20 mouse cellular contexts compared by ENCODE assay signal in genomic region chr12:106377761-106378160, GRCm38 (mm10).
DNase-seq lines count a peak whose midpoint lies in the region; ATAC-seq and TF ChIP-seq lines count a peak whose summit lies in the region.
"Had no signal": no experiment of that assay in that cellular context is flagged by ENCODE, and none has a peak within 500 bp of the region (broad histone marks: within the 10 kb centered on the region; RNA-seq: fewer than 3 reads in every experiment).

No protein-coding gene starts in this region.

- H3K4me1 ChIP-seq in midbrain, embryonic 13.5 days (replicated peaks) = peaks cover 57% of the 10 kb centered on the region
- peaks cover 24% of the 10 kb centered on the region for H3K4me1 ChIP-seq in midbrain, embryonic 16.5 days (ENCODE audit: control insufficient read depth, insufficient read depth, low read length)
- peaks cover 53% of the 10 kb centered on the region for H3K4me1 ChIP-seq in forebrain, embryonic 16.5 days (replicated peaks; ENCODE audit: control insufficient read depth, insufficient read depth, low read length)

- WGBS in midbrain, embryonic 13.5 days = 52% methylated on average over 5 of the region's 5 CpGs
- WGBS in midbrain, embryonic 16.5 days = 54% methylated on average over 5 of the region's 5 CpGs
- 22% methylated on average over 5 of the region's 5 CpGs for WGBS in forebrain, embryonic 16.5 days

- no peak overlapping the region for H3K27ac ChIP-seq in midbrain, embryonic 13.5 days
- no peak overlapping the region for H3K27ac ChIP-seq in midbrain, embryonic 16.5 days (ENCODE audit: low read length)
- peak overlapping the region; percentile 86 for H3K27ac ChIP-seq in forebrain, embryonic 16.5 days (ENCODE audit: low read length)
- H3K27ac ChIP-seq: embryonic facial prominence, embryonic 15.5 days; gastrocnemius, adult 2 months; heart, embryonic 13.5 days had no signal

- no peaks in the 10 kb centered on the region for H3K27me3 ChIP-seq in midbrain, embryonic 13.5 days
- H3K27me3 ChIP-seq in midbrain, embryonic 16.5 days (ENCODE audit: control insufficient read depth, insufficient read depth, low read depth, low read length) = no peaks in the 10 kb centered on the region
- 0 out of 2 replicates have a peak, but pooled peaks cover 6% of the 10 kb centered on the region for H3K27me3 ChIP-seq in forebrain, embryonic 16.5 days (replicated peaks; ENCODE audit: control insufficient read depth, insufficient read depth, low read length)

- H3K36me3 ChIP-seq in midbrain, embryonic 13.5 days = no peaks in the 10 kb centered on the region
- H3K36me3 ChIP-seq in midbrain, embryonic 16.5 days (ENCODE audit: control insufficient read depth, insufficient read depth, low read length) = no peaks in the 10 kb centered on the region
- H3K36me3 ChIP-seq in forebrain, embryonic 16.5 days (ENCODE audit: control insufficient read depth, insufficient read depth) = no peaks in the 10 kb centered on the region
- H3K36me3 ChIP-seq: embryonic facial prominence, embryonic 15.5 days; heart, embryonic 13.5 days had no signal

- H3K4me3 ChIP-seq in midbrain, embryonic 13.5 days (replicated peaks) = no peak overlapping the region
- H3K4me3 ChIP-seq in midbrain, embryonic 16.5 days (ENCODE audit: low read depth, low read length) = no peak overlapping the region
- no peak overlapping the region for H3K4me3 ChIP-seq in forebrain, embryonic 16.5 days (replicated peaks; ENCODE audit: low read length)
- H3K4me3 ChIP-seq: embryonic facial prominence, embryonic 15.5 days; erythroblast, embryonic 14.5 days; gastrocnemius, adult 2 months had no signal

- DNase-seq in heart, adult 11 months = peak; percentile 21
- DNase-seq in heart, postnatal 4 days = no peak
- peak; percentile 76 for DNase-seq in brain, embryonic 14.5 days (ENCODE audit: low read depth)
- DNase-seq in embryo, embryonic 11 days = no peak
- DNase-seq: adrenal gland, adult 2 months; adrenal gland, postnatal 25 days; cerebellum, adult 2 months; cerebellum, postnatal 10 days; gastrocnemius, adult 2 months; gastrocnemius, postnatal 25 days; heart, postnatal 36 days had no signal

- no peak overlapping the region for H3K4me2 ChIP-seq in midbrain, embryonic 13.5 days (replicated peaks)
- H3K4me2 ChIP-seq in midbrain, embryonic 16.5 days (ENCODE audit: low read length) = no peak overlapping the region
- peak overlapping the region; percentile 13; the same call in 1 of the 2 replicates for H3K4me2 ChIP-seq in forebrain, embryonic 16.5 days (ENCODE audit: low read length)

- no peak for ATAC-seq in midbrain, embryonic 13.5 days
- ATAC-seq in midbrain, embryonic 16.5 days = no peak
- no peak for ATAC-seq in forebrain, embryonic 16.5 days
- ATAC-seq: hindbrain, embryonic 16.5 days; inflammation-experienced regulatory T-cells, adult 6 months; intestine, postnatal 0 days had no signal

- no peak for TF ChIP-seq POLR2A in brain, embryonic 14.5 days (IDR thresholded peaks at IDR 0.05; ENCODE audit: borderline replicate concordance, extremely low read depth, insufficient read depth, insufficient read length, poor library complexity, severe bottlenecking)

- H3K9ac ChIP-seq in midbrain, embryonic 13.5 days (replicated peaks) = peak overlapping the region; percentile 39; the same call in 1 of the 2 replicates
- H3K9ac ChIP-seq in midbrain, embryonic 16.5 days (ENCODE audit: low read depth, low read length) = no peak overlapping the region
- no peak overlapping the region for H3K9ac ChIP-seq in forebrain, embryonic 16.5 days (replicated peaks; ENCODE audit: low read depth, low read length)
- H3K9ac ChIP-seq: embryonic facial prominence, embryonic 15.5 days; heart, embryonic 13.5 days had no signal

- H3K9me3 ChIP-seq in midbrain, embryonic 13.5 days = no peaks in the 10 kb centered on the region
- no peaks in the 10 kb centered on the region for H3K9me3 ChIP-seq in midbrain, embryonic 16.5 days (replicated peaks; ENCODE audit: control insufficient read depth, low read length, poor library complexity, severe bottlenecking)
- no peaks in the 10 kb centered on the region for H3K9me3 ChIP-seq in forebrain, embryonic 16.5 days (ENCODE audit: control insufficient read depth, low read length)
- H3K9me3 ChIP-seq: embryonic facial prominence, embryonic 15.5 days; heart, embryonic 13.5 days had no signal

- no peak for TF ChIP-seq CTCF in brain, embryonic 14.5 days (IDR thresholded peaks at IDR 0.05; ENCODE audit: borderline replicate concordance, extremely low read depth, insufficient read depth, insufficient read length)

Comparison
In these comparisons a context has a peak if more than half of its experiments do, and no peak if none do; other contexts are left out.
1. DNase-seq: peak in heart, adult 11 months (single experiment) and brain, embryonic 14.5 days (single experiment); none in heart, postnatal 4 days (single experiment) and embryo, embryonic 11 days (single experiment).